Mouse (Mus musculus): ENCODE measurements at regions not wholly inside any gene's neighbourhood (a gene's known extent, or its start where the extent isn't known, plus 50 kb on each side); places are given as distances from the start of the nearest gene placed in this dataset.

GRCm38 (mm10) chr9:41407078-41407477 is 245.6 kb upstream of the Ubash3b start:
- DNase-seq (ENCODE audit: low spot score) (no peak), ATAC-seq (ENCODE audit: low FRiP score) (no peak)
- Histone ChIP-seq H3K4me1 (replicated peaks; ENCODE audit: control insufficient read depth, insufficient read depth, low read length) (peaks cover 8% of the 10 kb centered on the region), H3K9ac (no peak overlapping the region), H3K4me2 (replicated peaks) (no peak overlapping the region), H3K27me3 (ENCODE audit: control insufficient read depth, insufficient read depth, low read length) (no peaks in the 10 kb centered on the region), H3K36me3 (replicated peaks; ENCODE audit: control insufficient read depth, insufficient read depth) (peaks cover 29% of the 10 kb centered on the region), H3K9me3 (ENCODE audit: control insufficient read depth, low read length) (no peaks in the 10 kb centered on the region), H3K4me3 (replicated peaks; ENCODE audit: low read length) (no peak overlapping the region), H3K27ac (no peak overlapping the region)
- WGBS, result 69% methylated on average over 2 of the region's 2 CpGs

- no peak overlapping the region for H3K9ac ChIP-seq
- DNase-seq (ENCODE audit: low spot score) (no peak), ATAC-seq (ENCODE audit: low FRiP score) (no peak)
- H3K4me2 ChIP-seq (replicated peaks), result no peak overlapping the region
- no peaks in the 10 kb centered on the region for H3K27me3 ChIP-seq (ENCODE audit: control insufficient read depth, insufficient read depth, low read length)
- peaks cover 37% of the 10 kb centered on the region for H3K36me3 ChIP-seq (replicated peaks; ENCODE audit: control insufficient read depth, insufficient read depth)
- H3K4me1 ChIP-seq (replicated peaks; ENCODE audit: control insufficient read depth, insufficient read depth, low read length), result peaks cover 4% of the 10 kb centered on the region
- H3K4me3 ChIP-seq (replicated peaks; ENCODE audit: low read length), result no peak overlapping the region
- H3K9me3 ChIP-seq (ENCODE audit: control insufficient read depth, low read length), result no peaks in the 10 kb centered on the region
- WGBS, result 68% methylated on average over 3 of the region's 3 CpGs
- 0 out of 2 replicates have a peak overlapping the region, but pooled peaks have one; percentile 32 for H3K27ac ChIP-seq
Observed at GRCm38 (mm10) chr9:41402942-41403341, 241.4 kb upstream of the Ubash3b start.

- Histone ChIP-seq H3K4me3 (replicated peaks; ENCODE audit: low read length) (no peak overlapping the region), H3K27ac (peak overlapping the region; percentile 71), H3K36me3 (replicated peaks; ENCODE audit: control insufficient read depth, insufficient read depth) (peaks cover 50% of the 10 kb centered on the region), H3K4me1 (replicated peaks; ENCODE audit: control insufficient read depth, insufficient read depth, low read length) (0 out of 2 replicates have a peak, but pooled peaks cover under 1% of the 10 kb centered on the region), H3K9ac (no peak overlapping the region), H3K27me3 (ENCODE audit: control insufficient read depth, insufficient read depth, low read length) (no peaks in the 10 kb centered on the region), H3K4me2 (replicated peaks) (no peak overlapping the region), H3K9me3 (ENCODE audit: control insufficient read depth, low read length) (no peaks in the 10 kb centered on the region)
- WGBS, result 66% methylated on average over 6 of the region's 6 CpGs
- ATAC-seq (ENCODE audit: low FRiP score), result no peak
- DNase-seq (ENCODE audit: low spot score), result no peak
Observed at GRCm38 (mm10) chr9:41400950-41401349, 239.5 kb upstream of the Ubash3b start.

DNA sequence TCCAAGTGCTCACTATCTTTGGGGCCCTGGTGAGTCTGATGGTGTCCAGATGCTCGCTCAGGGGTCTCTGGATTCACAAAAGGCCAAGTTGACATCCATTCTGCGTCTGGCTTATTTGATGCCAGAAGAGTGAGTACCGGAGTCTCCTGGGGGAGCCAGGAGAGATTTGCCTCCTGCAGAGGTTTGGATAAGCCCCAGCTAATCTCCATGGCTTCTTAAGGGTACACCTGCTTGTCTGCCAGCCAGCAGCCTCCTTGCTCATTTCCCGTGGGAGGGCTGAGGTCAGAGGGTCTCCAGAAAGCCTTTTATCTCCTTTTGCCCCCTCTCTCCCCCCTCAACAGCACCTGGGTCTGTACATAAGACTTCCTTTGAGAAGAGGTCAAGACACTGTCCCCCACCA is 234.0 kb upstream of the Ubash3b start:
- no peak for DNase-seq (ENCODE audit: low spot score)
- Histone ChIP-seq H3K4me1 (replicated peaks; ENCODE audit: control insufficient read depth, insufficient read depth, low read length) (peaks cover 9% of the 10 kb centered on the region), H3K9me3 (ENCODE audit: control insufficient read depth, low read length) (no peaks in the 10 kb centered on the region), H3K9ac (no peak overlapping the region), H3K27ac (peak overlapping the region; percentile 43; the same call in 1 of the 2 replicates), H3K36me3 (replicated peaks; ENCODE audit: control insufficient read depth, insufficient read depth) (peaks cover 57% of the 10 kb centered on the region), H3K27me3 (ENCODE audit: control insufficient read depth, insufficient read depth, low read length) (no peaks in the 10 kb centered on the region), H3K4me2 (replicated peaks) (no peak overlapping the region), H3K4me3 (replicated peaks; ENCODE audit: low read length) (no peak overlapping the region)
- ATAC-seq (ENCODE audit: low FRiP score), result no peak
- WGBS, result 20% methylated on average over 4 of the region's 4 CpGs

DNA sequence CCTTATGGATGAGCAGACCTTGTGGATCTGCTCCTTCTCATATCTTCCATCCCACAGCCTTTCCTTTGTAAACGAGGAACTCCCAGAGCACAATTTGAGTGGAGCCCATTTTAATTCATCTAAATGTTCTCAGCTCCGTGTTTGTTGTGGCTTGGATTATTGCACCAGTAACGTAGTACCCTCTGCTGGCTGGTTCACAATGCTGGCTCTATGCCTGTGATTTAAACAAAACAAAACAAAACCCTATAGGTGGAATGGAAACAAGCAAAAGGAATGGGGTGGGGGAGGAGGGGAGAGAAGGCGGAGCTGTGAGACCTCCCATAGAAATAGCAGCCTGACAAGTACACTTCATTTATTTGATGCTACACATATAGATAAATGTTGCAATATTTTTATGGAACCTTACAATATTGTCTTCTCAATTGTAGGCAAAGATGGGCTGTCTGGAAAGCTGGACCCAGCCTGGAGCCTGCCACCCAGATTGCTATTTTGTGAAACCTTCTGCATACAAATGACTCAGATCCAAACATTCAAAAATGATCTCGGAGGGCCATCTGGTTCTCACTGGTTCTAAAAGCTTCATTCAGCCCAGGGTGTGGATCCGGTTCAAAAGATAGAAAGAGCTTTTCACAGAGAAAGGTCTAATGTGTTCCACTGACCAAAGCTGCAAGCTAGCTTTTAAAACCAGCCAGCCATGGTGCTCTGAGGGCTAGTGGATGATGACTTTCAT is 230.3 kb upstream of the Ubash3b start:
- H3K27ac ChIP-seq, result peak overlapping the region; percentile 44
- peaks cover 9% of the 10 kb centered on the region for H3K4me1 ChIP-seq (replicated peaks; ENCODE audit: control insufficient read depth, insufficient read depth, low read length)
- H3K9ac ChIP-seq, result no peak overlapping the region
- H3K27me3 ChIP-seq (ENCODE audit: control insufficient read depth, insufficient read depth, low read length), result no peaks in the 10 kb centered on the region
- no peak overlapping the region for H3K4me2 ChIP-seq (replicated peaks)
- 35% methylated on average over 6 of the region's 6 CpGs for WGBS
- no peak for ATAC-seq (ENCODE audit: low FRiP score)
- no peaks in the 10 kb centered on the region for H3K9me3 ChIP-seq (ENCODE audit: control insufficient read depth, low read length)
- no peak for DNase-seq (ENCODE audit: low spot score)
- peaks cover 43% of the 10 kb centered on the region for H3K36me3 ChIP-seq (replicated peaks; ENCODE audit: control insufficient read depth, insufficient read depth)
- no peak overlapping the region for H3K4me3 ChIP-seq (replicated peaks; ENCODE audit: low read length)

- peak overlapping the region; percentile 87 for H3K9ac ChIP-seq
- peak overlapping the region; percentile 99 for H3K27ac ChIP-seq
- H3K4me2 ChIP-seq (replicated peaks), result peak overlapping the region; percentile 71
- H3K36me3 ChIP-seq (replicated peaks; ENCODE audit: control insufficient read depth, insufficient read depth), result no peaks in the 10 kb centered on the region
- no peaks in the 10 kb centered on the region for H3K27me3 ChIP-seq (ENCODE audit: control insufficient read depth, insufficient read depth, low read length)
- peaks cover 69% of the 10 kb centered on the region for H3K4me1 ChIP-seq (replicated peaks; ENCODE audit: control insufficient read depth, insufficient read depth, low read length)
- DNase-seq (ENCODE audit: low spot score), result peak; percentile 47
- no peaks in the 10 kb centered on the region for H3K9me3 ChIP-seq (ENCODE audit: control insufficient read depth, low read length)
- peak overlapping the region; percentile 38 for H3K4me3 ChIP-seq (replicated peaks; ENCODE audit: low read length)
- no peak for ATAC-seq (ENCODE audit: low FRiP score)
- 30% methylated on average over 1 of the region's 1 CpGs for WGBS
Observed at GRCm38 (mm10) chr9:41379283-41379682, 217.8 kb upstream of the Ubash3b start.

DNA sequence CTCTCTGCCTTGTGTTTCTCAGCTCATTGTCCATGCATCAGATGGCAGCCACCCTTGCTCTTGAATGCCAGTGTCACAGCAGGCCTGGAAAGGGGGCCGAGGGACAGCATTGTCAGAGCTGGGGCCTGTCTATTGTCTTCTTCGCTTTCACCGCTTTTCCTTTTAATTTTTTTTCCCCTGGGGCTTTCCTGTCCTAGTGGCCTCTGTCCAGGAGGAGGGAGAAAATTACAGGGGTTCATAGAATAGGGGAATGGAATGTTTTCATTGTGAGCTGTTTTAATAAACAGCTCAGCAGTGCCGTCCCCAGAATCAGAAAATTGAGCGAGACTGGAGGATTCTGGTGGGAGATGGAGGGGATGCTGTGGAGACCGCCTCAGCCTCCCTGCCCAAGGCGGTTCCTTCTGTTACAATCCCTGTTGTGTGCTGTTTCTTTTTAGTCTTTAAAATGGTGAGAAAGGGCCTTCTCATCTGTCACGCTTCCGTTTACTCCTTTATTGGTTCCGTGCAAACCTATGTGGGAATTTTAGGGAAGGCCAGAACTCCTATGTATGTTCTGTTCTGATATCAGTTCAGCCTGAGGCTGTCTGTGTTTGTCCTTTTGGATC is 217.2 kb upstream of the Ubash3b start:
- Histone ChIP-seq H3K4me2 (replicated peaks) (peak overlapping the region; percentile 71), H3K27me3 (ENCODE audit: control insufficient read depth, insufficient read depth, low read length) (no peaks in the 10 kb centered on the region), H3K27ac (peak overlapping the region; percentile 99), H3K4me1 (replicated peaks; ENCODE audit: control insufficient read depth, insufficient read depth, low read length) (peaks cover 69% of the 10 kb centered on the region), H3K9ac (peak overlapping the region; percentile 87), H3K36me3 (replicated peaks; ENCODE audit: control insufficient read depth, insufficient read depth) (no peaks in the 10 kb centered on the region), H3K9me3 (ENCODE audit: control insufficient read depth, low read length) (no peaks in the 10 kb centered on the region), H3K4me3 (replicated peaks; ENCODE audit: low read length) (peak overlapping the region; percentile 38)
- peak; percentile 63 for DNase-seq (ENCODE audit: low spot score)
- WGBS, result 2% methylated on average over 10 of the region's 10 CpGs
- peak; percentile 53 for ATAC-seq (ENCODE audit: low FRiP score)

DNA sequence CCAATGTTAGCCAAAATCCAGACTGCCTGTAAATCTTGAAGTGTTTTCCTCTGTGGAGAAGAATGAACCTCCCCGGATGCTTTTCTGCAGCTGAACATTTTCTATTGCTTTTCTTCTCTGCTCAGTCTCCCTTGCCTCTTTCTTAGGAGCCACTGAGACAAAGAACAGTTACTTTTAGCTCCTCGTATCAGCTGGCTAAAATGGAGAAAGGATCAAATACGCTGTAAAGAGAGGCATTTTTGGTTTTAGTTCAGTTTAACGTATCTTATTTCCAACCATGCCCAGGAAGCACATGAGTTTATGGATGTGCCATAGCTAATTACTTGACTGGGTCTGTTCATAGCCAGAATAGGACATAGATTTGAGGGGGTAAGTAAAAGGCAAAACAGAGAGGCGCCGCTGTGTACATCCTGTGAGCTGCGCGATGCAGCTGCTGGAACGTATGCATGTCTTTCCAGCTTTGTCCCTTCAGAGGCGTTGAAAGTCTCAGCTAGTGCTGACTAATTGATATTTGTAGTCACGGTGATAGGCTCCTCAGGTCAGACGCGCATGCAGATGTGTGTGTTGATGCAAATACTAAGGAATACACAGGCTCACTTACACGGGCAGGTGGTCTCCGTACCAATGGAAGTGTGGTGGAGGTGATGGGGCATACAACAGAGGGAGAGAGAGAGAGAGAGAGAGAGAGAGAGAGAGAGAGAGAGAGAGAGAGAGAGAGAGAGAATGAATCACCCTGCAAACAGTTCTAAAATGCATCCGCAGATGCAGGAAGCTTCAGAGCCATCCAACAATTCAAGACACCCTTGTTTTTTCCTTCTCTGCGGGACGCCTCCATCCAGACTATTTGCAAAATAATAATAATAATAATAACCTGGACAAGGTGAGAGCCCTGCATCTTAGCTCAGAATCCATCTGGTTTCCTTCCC is 216.5 kb upstream of the Ubash3b start:
- Histone ChIP-seq H3K4me2 (replicated peaks) (peak overlapping the region; percentile 71), H3K27ac (peak overlapping the region; percentile 99), H3K9ac (peak overlapping the region; percentile 87), H3K4me1 (replicated peaks; ENCODE audit: control insufficient read depth, insufficient read depth, low read length) (peaks cover 66% of the 10 kb centered on the region), H3K4me3 (replicated peaks; ENCODE audit: low read length) (peak overlapping the region; percentile 38), H3K27me3 (ENCODE audit: control insufficient read depth, insufficient read depth, low read length) (no peaks in the 10 kb centered on the region), H3K9me3 (ENCODE audit: control insufficient read depth, low read length) (no peaks in the 10 kb centered on the region), H3K36me3 (replicated peaks; ENCODE audit: control insufficient read depth, insufficient read depth) (no peaks in the 10 kb centered on the region)
- DNase-seq (ENCODE audit: low spot score) (peak; percentile 71), ATAC-seq (ENCODE audit: low FRiP score) (peak; percentile 68)
- WGBS, result 8% methylated on average over 18 of the region's 18 CpGs
